Mouse (Mus musculus) cerebellum, adult 11-12 months (tissue): Measurements from ENCODE around the gene Runx2.

Source experiments
- DNase-seq: peaks from one replicate; pipeline ENCODE4 v3.0.0; 2022

Gene Runx2

DNA sequence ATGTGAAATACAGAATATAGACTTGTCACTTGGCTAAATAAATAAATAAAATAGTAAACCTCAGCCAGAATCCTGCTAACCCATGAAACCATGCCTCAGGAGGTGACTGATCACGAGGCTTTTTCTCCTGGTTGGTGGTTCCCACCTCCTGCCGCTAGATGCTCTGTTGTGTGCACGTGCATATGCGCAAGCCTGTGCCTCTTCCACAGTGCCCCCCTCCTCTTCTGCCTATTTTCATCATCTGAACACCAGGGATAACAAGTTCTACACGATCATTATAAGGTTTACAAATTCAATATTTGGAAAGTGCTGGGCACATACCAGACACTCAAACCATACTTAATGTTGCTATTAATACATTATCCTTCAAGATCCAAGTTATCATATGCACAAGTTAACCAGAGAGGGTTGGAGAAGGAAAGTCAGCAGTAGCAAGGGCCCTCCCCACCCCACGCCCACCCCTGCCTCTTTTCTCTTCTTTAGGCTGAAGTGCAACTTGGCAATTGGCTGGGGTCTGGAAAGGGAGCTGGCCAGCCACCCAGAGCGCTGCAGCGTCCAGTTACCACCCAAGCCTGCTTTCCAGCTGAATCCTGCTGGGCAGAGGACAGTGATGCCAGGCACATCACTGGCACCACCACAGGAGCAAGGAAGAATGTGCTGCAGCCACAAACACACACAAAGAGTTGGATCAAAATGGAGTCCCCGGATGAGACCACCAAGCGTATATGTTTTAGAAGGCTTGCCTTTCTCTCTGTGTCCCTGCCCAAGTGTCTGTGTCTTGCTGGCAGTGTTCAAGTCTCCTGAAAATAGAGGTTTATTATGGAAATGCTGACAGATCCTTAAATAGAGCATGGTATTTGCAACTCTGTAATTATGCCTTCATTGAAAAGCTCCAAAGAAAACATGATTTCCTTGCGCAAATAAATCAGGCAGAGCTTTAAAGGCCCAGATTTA lies 294.2 kb downstream of the Runx2 start:
- no peak for DNase-seq

DNA sequence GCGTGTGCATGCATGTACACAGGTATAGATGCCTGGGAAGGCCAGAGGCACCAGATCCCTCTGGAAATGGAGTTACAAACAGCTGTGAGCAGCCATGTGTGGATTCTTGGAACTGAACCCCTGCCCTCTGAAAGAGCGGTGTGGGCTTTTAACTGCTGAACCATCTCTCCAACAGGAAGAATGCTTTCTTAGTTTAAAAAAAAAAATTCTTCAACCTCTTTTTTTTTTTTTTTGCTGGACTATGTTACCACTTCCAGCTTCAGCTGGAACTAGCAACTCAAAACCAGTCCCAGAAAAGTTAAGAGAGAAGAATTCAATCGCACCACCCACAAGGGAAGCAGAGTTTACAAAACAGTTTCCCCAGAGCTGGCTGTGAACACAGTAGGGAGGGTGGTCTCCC lies 295.2 kb downstream of the Runx2 start:
- no peak for DNase-seq

DNA sequence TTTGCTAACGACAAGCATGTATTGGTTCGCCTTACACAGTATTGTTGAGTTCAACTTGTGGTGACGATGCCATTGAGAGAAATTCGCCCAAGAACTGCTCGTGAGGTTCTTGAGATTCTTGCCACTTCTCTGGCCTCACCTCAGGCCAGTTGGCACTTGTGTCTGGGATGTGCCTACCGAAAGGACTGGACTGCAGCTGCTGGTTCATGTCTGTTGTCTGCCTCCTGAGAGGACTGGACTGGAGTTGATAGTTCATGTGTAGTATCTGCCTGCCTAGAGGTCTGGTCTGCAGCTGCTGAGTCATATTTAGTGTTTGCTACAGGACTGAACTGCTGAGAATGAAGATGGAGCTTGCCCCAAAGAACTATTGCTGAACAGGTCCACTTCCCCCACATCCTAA lies 296.4 kb downstream of the Runx2 start:
- no peak for DNase-seq

GRCm38 (mm10) chr17:44508198-44508715 lies 306.3 kb downstream of the Runx2 start:
- no peak for DNase-seq

GRCm38 (mm10) chr17:44507741-44508140 lies 306.9 kb downstream of the Runx2 start:
- no peak for DNase-seq

- no peak for DNase-seq
Observed at GRCm38 (mm10) chr17:44506524-44506923, 308.1 kb downstream of the Runx2 start.

- no peak for DNase-seq
Observed at GRCm38 (mm10) chr17:44504794-44505317, 309.7 kb downstream of the Runx2 start.

GRCm38 (mm10) chr17:44502176-44502575 lies 312.4 kb downstream of the Runx2 start:
- DNase-seq: no peak

GRCm38 (mm10) chr17:44500306-44500899 lies 314.2 kb downstream of the Runx2 start:
- DNase-seq: no peak

DNA sequence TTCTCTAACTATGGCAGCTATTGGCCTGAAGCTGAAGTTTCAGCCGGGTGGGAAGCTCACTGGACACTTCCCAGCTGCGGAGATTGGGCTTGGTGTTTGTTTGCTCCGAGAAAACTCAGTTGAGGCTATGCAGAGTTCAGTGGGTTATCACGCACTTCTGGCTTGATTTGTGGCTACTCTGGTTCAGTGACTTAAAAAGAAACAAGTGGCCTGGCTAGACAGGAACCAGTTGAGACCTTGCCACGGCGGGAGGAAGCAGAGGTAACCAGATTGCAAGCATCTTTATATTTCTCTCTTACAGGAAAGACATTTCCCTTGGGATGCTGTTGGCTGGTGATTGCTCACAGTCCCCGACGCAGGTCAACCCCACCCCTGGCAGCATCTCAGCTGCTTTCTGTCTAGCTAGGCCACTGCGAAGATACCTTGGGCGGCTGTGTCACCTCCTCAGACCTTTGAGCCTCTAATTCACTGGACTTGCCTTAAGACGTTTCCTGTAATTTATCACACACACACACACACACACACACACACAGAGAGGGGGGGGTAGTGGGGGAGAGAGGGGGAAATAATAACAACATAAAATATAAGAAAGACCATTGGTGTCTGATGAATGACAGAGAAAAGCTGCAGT lies 324.3 kb downstream of the Runx2 start:
- DNase-seq: no peak

GRCm38 (mm10) chr17:44489346-44489745 lies 325.3 kb downstream of the Runx2 start:
- no peak for DNase-seq

DNA sequence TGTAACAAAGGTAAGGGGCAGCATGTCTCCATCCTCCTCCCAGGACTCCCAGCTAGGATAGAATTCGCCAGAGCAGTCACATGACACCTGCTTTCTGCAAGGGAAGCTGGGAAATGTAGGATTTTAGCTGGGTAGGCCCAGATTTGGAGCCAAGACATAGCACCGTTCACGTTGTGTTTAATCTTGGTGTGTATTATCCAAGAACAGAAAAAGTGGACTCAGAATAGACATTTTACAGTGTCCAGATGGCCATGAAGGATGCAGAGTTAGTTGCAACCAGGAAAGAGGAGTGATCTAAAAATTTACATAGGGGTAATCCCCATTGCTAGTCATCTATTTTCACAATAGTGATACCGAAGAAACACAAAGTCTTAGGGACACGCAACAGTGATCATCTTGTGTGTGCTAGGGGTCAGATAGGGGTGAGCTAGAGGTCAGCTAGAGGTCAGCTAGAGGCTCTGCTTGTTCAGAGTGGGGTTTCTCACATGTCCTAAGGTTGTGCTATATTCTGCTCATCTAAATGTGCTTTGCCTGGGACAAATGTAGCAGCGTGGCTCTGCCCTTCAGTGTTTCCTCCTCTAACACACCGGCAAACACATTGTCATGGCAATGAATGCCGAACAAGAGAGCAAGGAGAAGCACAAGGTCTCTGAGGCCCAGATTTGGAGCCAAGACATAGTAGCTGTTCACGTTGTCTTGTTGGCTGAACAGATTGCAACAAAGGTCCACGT lies 326.9 kb downstream of the Runx2 start:
- no peak for DNase-seq

DNA sequence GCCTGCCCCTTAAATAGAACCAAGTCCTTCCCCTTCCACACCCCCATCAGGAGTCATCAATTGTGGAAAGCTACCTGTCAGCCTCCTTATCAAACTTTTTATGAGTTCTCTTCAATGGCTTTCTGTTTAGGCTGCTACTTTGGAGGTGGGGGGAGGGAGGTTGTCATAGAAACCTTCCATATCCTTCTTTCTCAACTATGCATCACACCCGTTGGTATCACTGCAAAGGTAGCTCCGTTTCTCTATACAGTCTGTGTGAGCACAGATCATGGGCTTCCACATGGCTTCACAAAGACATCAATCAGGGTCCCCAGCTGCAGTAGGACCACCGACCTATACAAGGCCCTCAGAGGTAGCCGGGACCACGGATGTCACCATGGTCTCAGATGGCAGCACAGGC lies 329.3 kb downstream of the Runx2 start:
- no peak for DNase-seq

DNA sequence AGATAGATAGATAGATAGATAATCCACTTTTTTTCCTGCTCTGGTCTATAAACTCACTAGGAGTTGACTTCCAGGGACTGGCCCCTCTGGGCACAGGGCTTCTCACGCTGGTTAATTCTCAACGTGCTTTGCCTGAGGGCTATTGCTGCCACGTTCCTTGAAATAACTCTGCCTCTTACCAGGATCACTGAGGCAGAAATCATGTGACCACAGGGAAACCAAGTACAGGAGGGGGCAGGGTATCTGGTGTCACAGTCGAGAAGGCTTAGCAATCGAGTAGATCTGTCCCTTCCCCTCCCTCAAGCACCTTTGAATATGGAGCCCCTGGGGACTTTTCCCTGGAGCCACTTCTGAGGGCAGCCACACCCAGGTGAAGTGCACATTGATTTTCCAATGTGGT lies 334.7 kb downstream of the Runx2 start:
- DNase-seq: no peak

- no peak for DNase-seq
Observed at GRCm38 (mm10) chr17:44479491-44479890, 335.1 kb downstream of the Runx2 start.

DNA sequence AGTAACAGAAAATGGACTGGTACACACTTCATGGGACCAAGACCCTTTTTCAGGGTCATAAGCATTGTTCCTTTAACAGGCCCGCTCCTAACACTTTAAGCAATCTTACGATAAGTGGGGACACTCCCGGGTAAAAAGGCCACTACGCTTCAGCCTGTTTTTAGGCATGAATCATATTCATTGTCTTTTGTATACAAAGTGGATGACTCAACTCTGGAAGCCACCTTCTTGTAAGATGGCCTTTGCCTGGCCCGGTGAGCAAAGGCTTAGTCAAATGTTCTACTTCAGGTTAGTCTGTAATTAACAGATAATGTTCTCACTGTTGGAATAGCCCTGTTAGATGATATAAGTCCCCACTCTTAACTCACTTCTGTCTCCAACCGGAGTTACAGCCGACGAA lies 338.7 kb downstream of the Runx2 start:
- DNase-seq: no peak

GRCm38 (mm10) chr17:44474280-44474679 lies 340.3 kb downstream of the Runx2 start:
- no peak for DNase-seq

DNA sequence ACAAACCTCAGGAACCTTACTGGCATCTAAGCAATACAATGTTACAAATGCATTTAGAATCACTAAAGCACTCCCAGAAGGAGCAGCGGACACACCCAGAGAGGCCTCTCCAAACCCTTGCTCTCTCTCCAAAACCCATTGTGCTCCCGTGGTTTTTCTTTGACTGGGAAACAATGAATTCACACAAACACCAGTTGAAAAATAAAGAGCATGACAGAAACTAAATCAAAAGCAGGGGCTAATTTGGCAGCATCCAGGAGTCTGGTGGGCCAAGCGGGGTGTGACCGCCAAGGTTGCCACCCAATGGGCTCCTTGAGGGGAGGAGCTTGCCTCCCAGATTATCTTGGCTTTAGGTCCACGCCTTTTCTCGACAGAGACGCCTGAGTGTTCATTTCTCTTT lies 341.9 kb downstream of the Runx2 start:
- DNase-seq: no peak

GRCm38 (mm10) chr17:44463679-44464078 lies 350.9 kb downstream of the Runx2 start:
- DNase-seq: no peak

GRCm38 (mm10) chr17:44460156-44460555 lies 354.4 kb downstream of the Runx2 start:
- DNase-seq: no peak

- no peak for DNase-seq
Observed at GRCm38 (mm10) chr17:44459029-44459428, 355.6 kb downstream of the Runx2 start.

GRCm38 (mm10) chr17:44456696-44457095 lies 357.9 kb downstream of the Runx2 start:
- no peak for DNase-seq
